Mouse (Mus musculus): ENCODE measurements around the gene Kif13a.
A peak's percentile ranks its signal among the peaks of the same experiment; 100 is the strongest.

The Kif13a gene

GRCm38 (mm10) chr13:46929719-46930658 is at the start of gene Kif13a:
Kif13a (minus strand) TSS chr13:46929867.
- DNase-seq (ENCODE audit: low read depth, low spot score), result peak; percentile 52
- H3K36me3 ChIP-seq (ENCODE audit: control insufficient read depth, insufficient read depth, low read length, poor library complexity, severe bottlenecking), result no peaks in the 10 kb centered on the region
- H3K27me3 ChIP-seq (ENCODE audit: control insufficient read depth, insufficient read depth, low read length, poor library complexity, severe bottlenecking), result no peaks in the 10 kb centered on the region

GRCm38 (mm10) chr13:46976532-46976931 is 46.9 kb upstream of the Kif13a start:
- Histone ChIP-seq H3K27me3 (ENCODE audit: control insufficient read depth, insufficient read depth, low read length, poor library complexity, severe bottlenecking) (no peaks in the 10 kb centered on the region; the same call in 1 of the 2 replicates), H3K36me3 (ENCODE audit: control insufficient read depth, insufficient read depth, low read length, poor library complexity, severe bottlenecking) (no peaks in the 10 kb centered on the region)
- no peak for DNase-seq (ENCODE audit: low read depth, low spot score)

GRCm38 (mm10) chr13:46975930-46976329 is 46.3 kb upstream of the Kif13a start:
- no peak for DNase-seq (ENCODE audit: low read depth, low spot score)
- H3K36me3 ChIP-seq (ENCODE audit: control insufficient read depth, insufficient read depth, low read length, poor library complexity, severe bottlenecking), result no peaks in the 10 kb centered on the region
- H3K27me3 ChIP-seq (ENCODE audit: control insufficient read depth, insufficient read depth, low read length, poor library complexity, severe bottlenecking), result no peaks in the 10 kb centered on the region

GRCm38 (mm10) chr13:46975031-46975551 is 45.4 kb upstream of the Kif13a start:
- no peak for DNase-seq (ENCODE audit: low read depth, low spot score)
- Histone ChIP-seq H3K27me3 (ENCODE audit: control insufficient read depth, insufficient read depth, low read length, poor library complexity, severe bottlenecking) (no peaks in the 10 kb centered on the region), H3K36me3 (ENCODE audit: control insufficient read depth, insufficient read depth, low read length, poor library complexity, severe bottlenecking) (no peaks in the 10 kb centered on the region)

GRCm38 (mm10) chr13:46970286-46970945 is 40.7 kb upstream of the Kif13a start:
- DNase-seq (ENCODE audit: low read depth, low spot score), result no peak
- H3K36me3 ChIP-seq (ENCODE audit: control insufficient read depth, insufficient read depth, low read length, poor library complexity, severe bottlenecking), result no peaks in the 10 kb centered on the region
- H3K27me3 ChIP-seq (ENCODE audit: control insufficient read depth, insufficient read depth, low read length, poor library complexity, severe bottlenecking), result no peaks in the 10 kb centered on the region

GRCm38 (mm10) chr13:46968626-46969025 is 39.0 kb upstream of the Kif13a start:
- no peaks in the 10 kb centered on the region for H3K27me3 ChIP-seq (ENCODE audit: control insufficient read depth, insufficient read depth, low read length, poor library complexity, severe bottlenecking)
- DNase-seq (ENCODE audit: low read depth, low spot score), result no peak
- no peaks in the 10 kb centered on the region for H3K36me3 ChIP-seq (ENCODE audit: control insufficient read depth, insufficient read depth, low read length, poor library complexity, severe bottlenecking)

GRCm38 (mm10) chr13:46967308-46967707 is 37.6 kb upstream of the Kif13a start:
- no peak for DNase-seq (ENCODE audit: low read depth, low spot score)
- no peaks in the 10 kb centered on the region for H3K27me3 ChIP-seq (ENCODE audit: control insufficient read depth, insufficient read depth, low read length, poor library complexity, severe bottlenecking)
- no peaks in the 10 kb centered on the region for H3K36me3 ChIP-seq (ENCODE audit: control insufficient read depth, insufficient read depth, low read length, poor library complexity, severe bottlenecking)

GRCm38 (mm10) chr13:46960878-46961474 is 31.3 kb upstream of the Kif13a start:
- no peaks in the 10 kb centered on the region for H3K27me3 ChIP-seq (ENCODE audit: control insufficient read depth, insufficient read depth, low read length, poor library complexity, severe bottlenecking)
- no peak for DNase-seq (ENCODE audit: low read depth, low spot score)
- no peaks in the 10 kb centered on the region for H3K36me3 ChIP-seq (ENCODE audit: control insufficient read depth, insufficient read depth, low read length, poor library complexity, severe bottlenecking)

- DNase-seq (ENCODE audit: low read depth, low spot score), result no peak
- Histone ChIP-seq H3K36me3 (ENCODE audit: control insufficient read depth, insufficient read depth, low read length, poor library complexity, severe bottlenecking) (no peaks in the 10 kb centered on the region), H3K27me3 (ENCODE audit: control insufficient read depth, insufficient read depth, low read length, poor library complexity, severe bottlenecking) (no peaks in the 10 kb centered on the region)
Observed at GRCm38 (mm10) chr13:46959139-46959538, 29.5 kb upstream of the Kif13a start.

- DNase-seq (ENCODE audit: low read depth, low spot score), result no peak
- H3K36me3 ChIP-seq (ENCODE audit: control insufficient read depth, insufficient read depth, low read length, poor library complexity, severe bottlenecking), result no peaks in the 10 kb centered on the region
- H3K27me3 ChIP-seq (ENCODE audit: control insufficient read depth, insufficient read depth, low read length, poor library complexity, severe bottlenecking), result no peaks in the 10 kb centered on the region
Observed at GRCm38 (mm10) chr13:46951212-46951611, 21.5 kb upstream of the Kif13a start.

- Histone ChIP-seq H3K27me3 (ENCODE audit: control insufficient read depth, insufficient read depth, low read length, poor library complexity, severe bottlenecking) (no peaks in the 10 kb centered on the region), H3K36me3 (ENCODE audit: control insufficient read depth, insufficient read depth, low read length, poor library complexity, severe bottlenecking) (no peaks in the 10 kb centered on the region)
- no peak for DNase-seq (ENCODE audit: low read depth, low spot score)
Observed at GRCm38 (mm10) chr13:46949741-46950140, 20.1 kb upstream of the Kif13a start.

GRCm38 (mm10) chr13:46948027-46948426 is 18.4 kb upstream of the Kif13a start:
- H3K27me3 ChIP-seq (ENCODE audit: control insufficient read depth, insufficient read depth, low read length, poor library complexity, severe bottlenecking), result no peaks in the 10 kb centered on the region
- no peak for DNase-seq (ENCODE audit: low read depth, low spot score)
- no peaks in the 10 kb centered on the region for H3K36me3 ChIP-seq (ENCODE audit: control insufficient read depth, insufficient read depth, low read length, poor library complexity, severe bottlenecking)

- no peaks in the 10 kb centered on the region for H3K27me3 ChIP-seq (ENCODE audit: control insufficient read depth, insufficient read depth, low read length, poor library complexity, severe bottlenecking)
- DNase-seq (ENCODE audit: low read depth, low spot score), result no peak
- no peaks in the 10 kb centered on the region for H3K36me3 ChIP-seq (ENCODE audit: control insufficient read depth, insufficient read depth, low read length, poor library complexity, severe bottlenecking)
Observed at GRCm38 (mm10) chr13:46946041-46946440, 16.4 kb upstream of the Kif13a start.

- no peaks in the 10 kb centered on the region for H3K36me3 ChIP-seq (ENCODE audit: control insufficient read depth, insufficient read depth, low read length, poor library complexity, severe bottlenecking)
- DNase-seq (ENCODE audit: low read depth, low spot score), result no peak
- no peaks in the 10 kb centered on the region for H3K27me3 ChIP-seq (ENCODE audit: control insufficient read depth, insufficient read depth, low read length, poor library complexity, severe bottlenecking)
Observed at GRCm38 (mm10) chr13:46945256-46945655, 15.6 kb upstream of the Kif13a start.

GRCm38 (mm10) chr13:46943294-46943693 is 13.6 kb upstream of the Kif13a start:
- Histone ChIP-seq H3K36me3 (ENCODE audit: control insufficient read depth, insufficient read depth, low read length, poor library complexity, severe bottlenecking) (no peaks in the 10 kb centered on the region), H3K27me3 (ENCODE audit: control insufficient read depth, insufficient read depth, low read length, poor library complexity, severe bottlenecking) (no peaks in the 10 kb centered on the region)
- DNase-seq (ENCODE audit: low read depth, low spot score), result no peak
